Mouse (Mus musculus) spleen, adult 2 months (tissue): ENCODE results near the gene Fmo4.

Source experiments
- CTCF ChIP-seq: fragments of 200-500 bp; IDR thresholded peaks from 2 replicates; pipeline ENCODE4 v1.5.1; 2011; ENCODE audit warnings: mild to moderate bottlenecking, inconsistent platforms; ENCODE audit not compliant: insufficient read depth, insufficient read length, insufficient replicate concordance; ENCODE audit errors: extremely low read depth
- POLR2A ChIP-seq: fragments of 200-500 bp; IDR thresholded peaks from 2 replicates; pipeline ENCODE4 v1.6.1; 2011; ENCODE audit warnings: low read depth, low read length, inconsistent platforms

DNA sequence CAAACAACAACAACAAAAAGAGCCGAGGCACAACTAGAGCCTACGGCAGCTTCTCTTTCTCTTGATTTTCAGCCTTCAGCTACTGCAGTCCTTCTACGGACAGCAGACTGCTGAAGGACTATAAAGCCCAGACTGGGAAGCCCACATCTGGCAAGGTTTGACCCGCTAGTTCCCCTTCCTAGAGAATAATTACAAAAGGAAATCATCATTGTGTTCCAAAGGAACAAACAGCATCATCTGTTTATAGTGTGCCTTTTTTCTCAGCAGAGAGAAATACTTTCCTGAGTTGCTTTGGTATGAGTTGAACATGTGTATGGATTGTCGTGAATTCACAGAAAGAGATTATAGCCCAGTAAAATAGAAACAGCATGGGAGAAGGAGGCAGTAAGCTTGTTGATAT is 20.6 kb upstream of the Fmo4 start:
- TF ChIP-seq POLR2A, result no peak
- no peak for TF ChIP-seq CTCF
